Mouse (Mus musculus): ENCODE data around the gene Nfya. TPM values are rescaled to one million over a fixed set of nuclear protein-coding genes. Genes with fewer than 3 reads are reported as not detected.

Gene Nfya
- polyA plus RNA-seq, 1 experiment from 2014 or later = 16.3 TPM

GRCm38 (mm10) chr17:48388666-48389065, 21.0 kb downstream of the Nfya start:
- Histone ChIP-seq H3K4me3 (ENCODE audit: low read depth, low read length) (no peak overlapping the region), H3K27me3 (ENCODE audit: control insufficient read depth, insufficient read depth, low read length) (no peaks in the 10 kb centered on the region), H3K9ac (replicated peaks; ENCODE audit: low read depth, low read length) (no peak overlapping the region), H3K27ac (ENCODE audit: low read depth, low read length) (no peak overlapping the region), H3K4me2 (ENCODE audit: low read depth, low read length) (no peak overlapping the region), H3K36me3 (ENCODE audit: control insufficient read depth, insufficient read depth, low read length) (peaks cover 52% of the 10 kb centered on the region), H3K9me3 (ENCODE audit: control insufficient read depth, low read length) (no peaks in the 10 kb centered on the region), H3K4me1 (ENCODE audit: control insufficient read depth, insufficient read depth, low read length) (no peaks in the 10 kb centered on the region)
- no peak for ATAC-seq (ENCODE audit: low read depth)
- WGBS = 89% methylated on average over 2 of the region's 2 CpGs

GRCm38 (mm10) chr17:48385786-48386461, 23.8 kb downstream of the Nfya start:
- no peaks in the 10 kb centered on the region for H3K9me3 ChIP-seq (ENCODE audit: control insufficient read depth, low read length)
- H3K36me3 ChIP-seq (ENCODE audit: control insufficient read depth, insufficient read depth, low read length) = peaks cover 28% of the 10 kb centered on the region
- no peak overlapping the region for H3K27ac ChIP-seq (ENCODE audit: low read depth, low read length)
- no peaks in the 10 kb centered on the region for H3K4me1 ChIP-seq (ENCODE audit: control insufficient read depth, insufficient read depth, low read length)
- no peaks in the 10 kb centered on the region for H3K27me3 ChIP-seq (ENCODE audit: control insufficient read depth, insufficient read depth, low read length)
- no peak overlapping the region for H3K4me3 ChIP-seq (ENCODE audit: low read depth, low read length)
- WGBS = 92% methylated on average over 2 of the region's 2 CpGs
- H3K9ac ChIP-seq (replicated peaks; ENCODE audit: low read depth, low read length) = no peak overlapping the region
- ATAC-seq (ENCODE audit: low read depth) = no peak
- no peak overlapping the region for H3K4me2 ChIP-seq (ENCODE audit: low read depth, low read length)

- Histone ChIP-seq H3K4me3 (ENCODE audit: low read depth, low read length) (no peak overlapping the region), H3K4me2 (ENCODE audit: low read depth, low read length) (no peak overlapping the region), H3K27me3 (ENCODE audit: control insufficient read depth, insufficient read depth, low read length) (no peaks in the 10 kb centered on the region), H3K9me3 (ENCODE audit: control insufficient read depth, low read length) (no peaks in the 10 kb centered on the region), H3K4me1 (ENCODE audit: control insufficient read depth, insufficient read depth, low read length) (no peaks in the 10 kb centered on the region), H3K9ac (replicated peaks; ENCODE audit: low read depth, low read length) (no peak overlapping the region), H3K27ac (ENCODE audit: low read depth, low read length) (no peak overlapping the region), H3K36me3 (ENCODE audit: control insufficient read depth, insufficient read depth, low read length) (no peaks in the 10 kb centered on the region)
- no peak for ATAC-seq (ENCODE audit: low read depth)
Measured at GRCm38 (mm10) chr17:48379050-48379449, 30.7 kb downstream of the Nfya start.

GRCm38 (mm10) chr17:48376102-48376501, 33.6 kb downstream of the Nfya start:
- Histone ChIP-seq H3K27me3 (ENCODE audit: control insufficient read depth, insufficient read depth, low read length) (no peaks in the 10 kb centered on the region), H3K4me1 (ENCODE audit: control insufficient read depth, insufficient read depth, low read length) (no peaks in the 10 kb centered on the region), H3K36me3 (ENCODE audit: control insufficient read depth, insufficient read depth, low read length) (no peaks in the 10 kb centered on the region), H3K4me2 (ENCODE audit: low read depth, low read length) (no peak overlapping the region), H3K4me3 (ENCODE audit: low read depth, low read length) (no peak overlapping the region), H3K9me3 (ENCODE audit: control insufficient read depth, low read length) (no peaks in the 10 kb centered on the region), H3K9ac (replicated peaks; ENCODE audit: low read depth, low read length) (no peak overlapping the region), H3K27ac (ENCODE audit: low read depth, low read length) (no peak overlapping the region)
- ATAC-seq (ENCODE audit: low read depth) = no peak
- 83% methylated on average over 1 of the region's 1 CpGs for WGBS

GRCm38 (mm10) chr17:48372987-48373386, 36.7 kb downstream of the Nfya start:
- H3K36me3 ChIP-seq (ENCODE audit: control insufficient read depth, insufficient read depth, low read length) = no peaks in the 10 kb centered on the region
- no peak overlapping the region for H3K27ac ChIP-seq (ENCODE audit: low read depth, low read length)
- H3K4me2 ChIP-seq (ENCODE audit: low read depth, low read length) = no peak overlapping the region
- H3K9ac ChIP-seq (replicated peaks; ENCODE audit: low read depth, low read length) = no peak overlapping the region
- no peak overlapping the region for H3K4me3 ChIP-seq (ENCODE audit: low read depth, low read length)
- WGBS = 81% methylated on average over 8 of the region's 8 CpGs
- no peaks in the 10 kb centered on the region for H3K9me3 ChIP-seq (ENCODE audit: control insufficient read depth, low read length)
- H3K4me1 ChIP-seq (ENCODE audit: control insufficient read depth, insufficient read depth, low read length) = no peaks in the 10 kb centered on the region
- ATAC-seq (ENCODE audit: low read depth) = no peak
- H3K27me3 ChIP-seq (ENCODE audit: control insufficient read depth, insufficient read depth, low read length) = no peaks in the 10 kb centered on the region

GRCm38 (mm10) chr17:48371621-48372020, 38.1 kb downstream of the Nfya start:
- no peaks in the 10 kb centered on the region for H3K4me1 ChIP-seq (ENCODE audit: control insufficient read depth, insufficient read depth, low read length)
- no peak overlapping the region for H3K4me3 ChIP-seq (ENCODE audit: low read depth, low read length)
- no peak overlapping the region for H3K27ac ChIP-seq (ENCODE audit: low read depth, low read length)
- H3K9ac ChIP-seq (replicated peaks; ENCODE audit: low read depth, low read length) = no peak overlapping the region
- H3K36me3 ChIP-seq (ENCODE audit: control insufficient read depth, insufficient read depth, low read length) = no peaks in the 10 kb centered on the region
- no peak overlapping the region for H3K4me2 ChIP-seq (ENCODE audit: low read depth, low read length)
- no peak for ATAC-seq (ENCODE audit: low read depth)
- no peaks in the 10 kb centered on the region for H3K27me3 ChIP-seq (ENCODE audit: control insufficient read depth, insufficient read depth, low read length)
- no peaks in the 10 kb centered on the region for H3K9me3 ChIP-seq (ENCODE audit: control insufficient read depth, low read length)

- Histone ChIP-seq H3K9me3 (ENCODE audit: control insufficient read depth, low read length) (no peaks in the 10 kb centered on the region), H3K27ac (ENCODE audit: low read depth, low read length) (no peak overlapping the region), H3K27me3 (ENCODE audit: control insufficient read depth, insufficient read depth, low read length) (no peaks in the 10 kb centered on the region), H3K4me3 (ENCODE audit: low read depth, low read length) (no peak overlapping the region), H3K4me2 (ENCODE audit: low read depth, low read length) (no peak overlapping the region), H3K4me1 (ENCODE audit: control insufficient read depth, insufficient read depth, low read length) (no peaks in the 10 kb centered on the region), H3K36me3 (ENCODE audit: control insufficient read depth, insufficient read depth, low read length) (no peaks in the 10 kb centered on the region), H3K9ac (replicated peaks; ENCODE audit: low read depth, low read length) (no peak overlapping the region)
- ATAC-seq (ENCODE audit: low read depth) = no peak
- WGBS = 70% methylated on average over 5 of the region's 5 CpGs
Measured at GRCm38 (mm10) chr17:48366806-48367205, 42.9 kb downstream of the Nfya start.

GRCm38 (mm10) chr17:48365511-48366155, 44.1 kb downstream of the Nfya start:
- 79% methylated on average over 9 of the region's 9 CpGs for WGBS
- H3K36me3 ChIP-seq (ENCODE audit: control insufficient read depth, insufficient read depth, low read length) = no peaks in the 10 kb centered on the region
- no peak overlapping the region for H3K4me3 ChIP-seq (ENCODE audit: low read depth, low read length)
- H3K4me1 ChIP-seq (ENCODE audit: control insufficient read depth, insufficient read depth, low read length) = no peaks in the 10 kb centered on the region
- no peak for ATAC-seq (ENCODE audit: low read depth)
- no peak overlapping the region for H3K27ac ChIP-seq (ENCODE audit: low read depth, low read length)
- no peaks in the 10 kb centered on the region for H3K27me3 ChIP-seq (ENCODE audit: control insufficient read depth, insufficient read depth, low read length)
- H3K4me2 ChIP-seq (ENCODE audit: low read depth, low read length) = no peak overlapping the region
- H3K9ac ChIP-seq (replicated peaks; ENCODE audit: low read depth, low read length) = no peak overlapping the region
- no peaks in the 10 kb centered on the region for H3K9me3 ChIP-seq (ENCODE audit: control insufficient read depth, low read length)

- 78% methylated on average over 6 of the region's 6 CpGs for WGBS
- Histone ChIP-seq H3K27ac (ENCODE audit: low read depth, low read length) (no peak overlapping the region), H3K27me3 (ENCODE audit: control insufficient read depth, insufficient read depth, low read length) (no peaks in the 10 kb centered on the region), H3K4me1 (ENCODE audit: control insufficient read depth, insufficient read depth, low read length) (no peaks in the 10 kb centered on the region), H3K4me3 (ENCODE audit: low read depth, low read length) (no peak overlapping the region), H3K9ac (replicated peaks; ENCODE audit: low read depth, low read length) (no peak overlapping the region), H3K9me3 (ENCODE audit: control insufficient read depth, low read length) (no peaks in the 10 kb centered on the region), H3K36me3 (ENCODE audit: control insufficient read depth, insufficient read depth, low read length) (no peaks in the 10 kb centered on the region), H3K4me2 (ENCODE audit: low read depth, low read length) (no peak overlapping the region)
- no peak for ATAC-seq (ENCODE audit: low read depth)
Measured at GRCm38 (mm10) chr17:48363421-48363965, 46.2 kb downstream of the Nfya start.

All from neural tube, embryonic 14.5 days (tissue).